18 mouse cellular contexts compared by ENCODE assay signal in genomic region chr17:35017706-35018030, GRCm38 (mm10). TPM values are rescaled to one million over a fixed set of nuclear protein-coding genes. Genes with fewer than 3 reads are reported as not detected.
DNase-seq lines count a peak whose midpoint lies in the region; ATAC-seq lines count a peak whose summit lies in the region.
"Had no signal": no experiment of that assay in that cellular context is flagged by ENCODE, and none has a peak within 500 bp of the region (broad histone marks: within the 10 kb centered on the region; RNA-seq: fewer than 3 reads in every experiment).

No protein-coding gene starts in this region.

- peaks cover 19% of the 10 kb centered on the region for H3K36me3 ChIP-seq in forebrain, embryonic 11.5 days (ENCODE audit: control insufficient read depth, insufficient read depth, low read length)
- peaks cover 59% of the 10 kb centered on the region for H3K36me3 ChIP-seq in forebrain, embryonic 10.5 days (replicated peaks)

- ATAC-seq in forebrain, embryonic 11.5 days (replicated peaks; ENCODE audit: low FRiP score) = no peak
- ATAC-seq: intestine, embryonic 16.5 days had no signal

- H3K27me3 ChIP-seq in forebrain, embryonic 11.5 days (ENCODE audit: control insufficient read depth, insufficient read depth, low read length) = no peaks in the 10 kb centered on the region
- no peaks in the 10 kb centered on the region for H3K27me3 ChIP-seq in forebrain, embryonic 10.5 days (ENCODE audit: poor library complexity, severe bottlenecking)
- H3K27me3 ChIP-seq: embryonic facial prominence, embryonic 15.5 days; forebrain, embryonic 12.5 days; hindbrain, embryonic 15.5 days had no signal

- H3K9me3 ChIP-seq in forebrain, embryonic 11.5 days (ENCODE audit: control insufficient read depth, low read length) = no peaks in the 10 kb centered on the region
- H3K9me3 ChIP-seq in forebrain, embryonic 10.5 days = no peaks in the 10 kb centered on the region
- H3K9me3 ChIP-seq: embryonic facial prominence, embryonic 15.5 days; forebrain, embryonic 12.5 days; heart, embryonic 13.5 days; hindbrain, embryonic 15.5 days had no signal

- WGBS in forebrain, embryonic 11.5 days = 81% methylated on average over 14 of the region's 14 CpGs
- 73% methylated on average over 14 of the region's 14 CpGs for WGBS in forebrain, embryonic 10.5 days

- peaks cover 6% of the 10 kb centered on the region for H3K4me1 ChIP-seq in forebrain, embryonic 11.5 days (replicated peaks; ENCODE audit: control insufficient read depth, insufficient read depth, low read length)
- peaks cover 16% of the 10 kb centered on the region for H3K4me1 ChIP-seq in forebrain, embryonic 10.5 days

- peak; percentile 51 for DNase-seq in forebrain, embryonic 11.5 days (ENCODE audit: low spot score)
- no peak for DNase-seq in forebrain, embryonic 10.5 days (ENCODE audit: extremely low spot score, low spot score)
- DNase-seq in kidney, postnatal 10 days = peak; percentile 6
- DNase-seq in kidney, postnatal 25 days = no peak
- peak; percentile 35 for DNase-seq in cerebellum, adult 8-10 months
- DNase-seq in cerebellum, adult 9-10 months = peak; percentile 45
- no peak for DNase-seq in testis, postnatal 10 days (ENCODE audit: low spot score)
- no peak for DNase-seq in right cerebral cortex, postnatal 25 days
- DNase-seq: adrenal gland, adult 2 months; adrenal gland, postnatal 25 days; gastrocnemius, postnatal 10 days; heart, postnatal 36 days had no signal

- no peak overlapping the region for H3K27ac ChIP-seq in forebrain, embryonic 11.5 days (ENCODE audit: low read depth, low read length)
- H3K27ac ChIP-seq in forebrain, embryonic 10.5 days = no peak overlapping the region
- H3K27ac ChIP-seq: embryonic facial prominence, embryonic 15.5 days; forebrain, embryonic 12.5 days; heart, embryonic 13.5 days; hindbrain, embryonic 15.5 days had no signal

- no peak overlapping the region for H3K9ac ChIP-seq in forebrain, embryonic 11.5 days (ENCODE audit: low read length)
- H3K9ac ChIP-seq: embryonic facial prominence, embryonic 15.5 days; forebrain, embryonic 12.5 days; hindbrain, embryonic 15.5 days had no signal

- H3K4me3 ChIP-seq in forebrain, embryonic 11.5 days (ENCODE audit: low read depth, low read length) = no peak overlapping the region
- no peak overlapping the region for H3K4me3 ChIP-seq in forebrain, embryonic 10.5 days
- H3K4me3 ChIP-seq: embryonic facial prominence, embryonic 15.5 days; erythroblast, embryonic 14.5 days; forebrain, embryonic 12.5 days; heart, embryonic 13.5 days; hindbrain, embryonic 15.5 days had no signal

- H3K4me2 ChIP-seq in forebrain, embryonic 11.5 days (ENCODE audit: low read depth, low read length, severe bottlenecking) = no peak overlapping the region
- H3K4me2 ChIP-seq: embryonic facial prominence, embryonic 15.5 days; forebrain, embryonic 12.5 days; heart, embryonic 13.5 days; hindbrain, embryonic 15.5 days had no signal

RNA-seq across cellular contexts. Expression of gene Vwa7, which starts 1.3 kb away (rescaled TPM):
- 0.15 and 0.27 TPM in 2 replicates for polyA plus RNA-seq in forebrain, embryonic 11.5 days (2014; fragmentation: Nextera tagmentation; extraction: Ambion mirVana)
- 0.19 and 0.22 TPM in 2 replicates for polyA plus RNA-seq in forebrain, embryonic 10.5 days (2016; fragmentation: Nextera tagmentation; extraction: Ambion mirVana)

RNA-seq across cellular contexts. Expression of gene Sapcd1, which starts 10.1 kb away (rescaled TPM):
- 4.0 and 4.1 TPM in 2 replicates for polyA plus RNA-seq in forebrain, embryonic 11.5 days (2014; fragmentation: Nextera tagmentation; extraction: Ambion mirVana)
- 3.0 and 4.1 TPM in 2 replicates for polyA plus RNA-seq in forebrain, embryonic 10.5 days (2016; fragmentation: Nextera tagmentation; extraction: Ambion mirVana)

RNA-seq across cellular contexts. Expression of gene Vars, which starts 16.9 kb away (rescaled TPM):
- 169 and 174 TPM in 2 replicates for polyA plus RNA-seq in forebrain, embryonic 11.5 days (2014; fragmentation: Nextera tagmentation; extraction: Ambion mirVana)
- 229 and 234 TPM in 2 replicates for polyA plus RNA-seq in forebrain, embryonic 10.5 days (2016; fragmentation: Nextera tagmentation; extraction: Ambion mirVana)

RNA-seq across cellular contexts. Expression of gene Msh5, which starts 28.9 kb away (rescaled TPM):
- 5.8 and 7.9 TPM in 2 replicates for polyA plus RNA-seq in forebrain, embryonic 11.5 days (2014; fragmentation: Nextera tagmentation; extraction: Ambion mirVana)
- polyA plus RNA-seq in forebrain, embryonic 10.5 days (2016; fragmentation: Nextera tagmentation; extraction: Ambion mirVana) = 4.3 and 5.1 TPM in 2 replicates

RNA-seq across cellular contexts. Expression of gene Clic1, which starts 32.1 kb away (rescaled TPM):
- 67.7 and 74.5 TPM in 2 replicates for polyA plus RNA-seq in forebrain, embryonic 11.5 days (2014; fragmentation: Nextera tagmentation; extraction: Ambion mirVana)
- 174 and 179 TPM in 2 replicates for polyA plus RNA-seq in forebrain, embryonic 10.5 days (2016; fragmentation: Nextera tagmentation; extraction: Ambion mirVana)

Comparison
In these comparisons a context has a peak if more than half of its experiments do, and no peak if none do; other contexts are left out.
1. DNase-seq: peak in forebrain, embryonic 11.5 days (single experiment), kidney, postnatal 10 days (single experiment), cerebellum, adult 8-10 months (single experiment) and cerebellum, adult 9-10 months (single experiment); none in forebrain, embryonic 10.5 days (single experiment), kidney, postnatal 25 days (0 of 2), testis, postnatal 10 days (single experiment) and right cerebral cortex, postnatal 25 days (single experiment).